Mouse (Mus musculus): ENCODE data around the gene Tmem176b.

- TF ChIP-seq CTCF (conservative IDR thresholded peaks at IDR 0.05; ENCODE audit: low read length) (no peak), POU5F1 (IDR thresholded peaks at IDR 0.05; ENCODE audit: borderline replicate concordance, low read length) (no peak), NANOG (IDR thresholded peaks at IDR 0.05; ENCODE audit: borderline replicate concordance, low read length) (no peak)
Measured at GRCm38 (mm10) chr6:48851820-48852491, 10.7 kb upstream of the Tmem176b start.

Data from E14TG2a.4 (cell line).